Mouse (Mus musculus) adipocyte (in vitro differentiated cells): ENCODE results near the gene Pth2.
A peak's percentile ranks its signal among the peaks of the same experiment; 100 is the strongest.

Experiments
- DNase-seq: peaks from one replicate; pipeline ENCODE4 v3.0.0-alpha.2; 2016; ENCODE audit warnings: low spot score

Pth2 gene

GRCm38 (mm10) chr7:45174567-45175280, 6.1 kb upstream of the Pth2 start:
- no peak for DNase-seq

DNA sequence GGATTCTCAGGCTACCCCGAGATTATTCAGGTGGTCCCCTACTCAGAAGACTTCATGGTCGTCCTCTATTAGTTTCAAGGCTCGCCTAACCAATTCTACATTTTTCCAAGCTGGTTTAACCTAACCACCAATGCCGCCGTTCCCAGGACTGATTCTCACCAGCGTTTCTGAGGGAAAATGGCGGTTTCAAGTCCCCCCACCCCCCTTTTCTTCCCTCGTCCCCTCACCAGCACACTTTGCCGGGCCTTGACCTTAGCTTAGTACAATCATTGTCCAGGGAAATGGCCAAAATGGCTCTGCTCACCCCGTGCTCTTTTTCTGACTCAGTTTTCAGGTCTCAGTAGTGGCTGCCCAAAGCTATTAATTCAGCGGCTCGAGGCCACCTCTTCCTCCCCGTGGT, 5.4 kb upstream of the Pth2 start:
- no peak for DNase-seq

- no peak for DNase-seq
Observed at GRCm38 (mm10) chr7:45175929-45176328, 4.9 kb upstream of the Pth2 start.

DNA sequence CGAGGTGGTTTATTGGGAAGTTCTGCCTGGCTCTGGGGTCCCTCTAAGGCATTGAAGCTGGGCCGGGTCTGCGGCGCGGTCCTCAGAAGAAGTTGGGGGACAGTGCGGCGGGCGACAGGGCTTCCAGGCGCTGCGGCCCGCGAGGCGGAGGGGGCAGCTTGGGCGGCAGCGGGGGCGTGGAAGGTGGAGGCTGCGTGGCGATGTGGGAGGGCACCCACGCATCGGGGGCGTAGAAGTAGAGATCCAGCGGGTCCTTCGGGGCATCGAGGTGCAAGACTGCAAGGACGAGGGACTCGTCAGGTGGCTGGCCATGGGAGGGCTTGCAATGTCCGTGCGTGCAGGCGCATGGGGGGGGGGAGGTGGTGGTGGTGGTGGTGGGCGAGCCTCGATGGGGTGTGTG, 4.4 kb upstream of the Pth2 start:
- DNase-seq = no peak

DNA sequence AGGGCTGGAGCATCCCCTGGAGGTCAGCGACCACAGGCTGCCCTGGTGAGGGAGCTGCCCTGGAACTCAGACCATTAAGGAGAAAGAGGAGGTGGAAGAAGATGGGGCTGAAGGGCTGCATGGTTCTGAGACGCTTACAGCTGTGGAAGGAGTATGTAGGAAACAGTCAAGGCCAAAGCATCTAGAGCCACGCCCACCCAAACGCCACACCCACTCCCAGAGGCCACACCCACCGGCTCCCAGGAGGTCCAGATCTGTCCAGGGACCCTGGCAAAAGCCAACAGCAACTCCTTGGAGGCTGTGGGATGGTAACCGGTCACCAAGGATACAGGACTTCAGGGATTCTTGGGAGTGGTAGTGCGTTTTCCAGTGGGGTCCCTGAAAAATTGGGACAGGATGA, 2.2 kb upstream of the Pth2 start:
- no peak for DNase-seq

- no peak for DNase-seq
Observed at GRCm38 (mm10) chr7:45179469-45179868, 1.3 kb upstream of the Pth2 start, which contains the start of gene Gfy. Gene Gfy (minus strand): TSS chr7:45179569.

GRCm38 (mm10) chr7:45181540-45181939, 745 bp downstream of the Pth2 start:
- DNase-seq = no peak

DNA sequence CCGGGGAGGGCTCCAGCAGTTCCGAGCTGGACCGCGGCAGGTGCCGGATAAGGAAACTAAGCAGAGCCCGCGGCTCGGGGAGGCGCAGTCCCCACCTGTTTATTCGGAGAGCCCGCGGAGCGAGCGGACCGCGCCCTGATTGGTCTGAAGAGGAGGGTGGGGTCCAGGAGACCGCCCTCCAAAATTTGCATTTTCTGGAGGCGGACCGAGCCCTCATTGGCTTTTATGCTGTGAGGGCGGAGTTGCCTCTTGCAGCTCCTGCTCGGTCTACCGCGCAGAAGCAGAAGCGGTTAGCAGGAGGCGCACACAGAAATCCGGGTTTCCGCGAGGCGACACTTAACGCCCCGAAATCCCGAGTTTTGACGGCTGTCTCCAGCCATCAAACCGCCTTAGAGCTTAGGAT, 1.4 kb downstream of the Pth2 start:
- no peak for DNase-seq

GRCm38 (mm10) chr7:45182606-45183005, 1.8 kb downstream of the Pth2 start:
- no peak for DNase-seq

DNA sequence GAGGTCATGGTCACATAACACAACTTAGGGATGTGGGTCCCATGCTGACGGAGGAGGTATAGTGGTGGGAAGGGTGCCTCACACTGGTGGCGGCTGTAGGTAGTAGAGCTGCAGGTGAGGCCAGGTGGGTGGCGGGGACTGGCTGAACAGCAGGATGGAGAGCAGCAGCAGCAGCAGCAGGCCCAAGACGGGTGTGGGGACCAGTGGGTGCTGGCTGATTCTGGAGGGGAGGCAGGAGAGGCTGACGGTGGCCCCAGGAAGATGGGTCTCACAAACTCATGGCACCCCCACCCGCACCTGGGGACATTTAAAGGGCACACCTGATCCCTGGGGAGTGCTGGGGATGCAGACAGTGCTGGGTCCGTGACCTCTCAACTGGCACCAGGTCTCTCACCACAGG, 2.9 kb downstream of the Pth2 start:
- DNase-seq = no peak

DNA sequence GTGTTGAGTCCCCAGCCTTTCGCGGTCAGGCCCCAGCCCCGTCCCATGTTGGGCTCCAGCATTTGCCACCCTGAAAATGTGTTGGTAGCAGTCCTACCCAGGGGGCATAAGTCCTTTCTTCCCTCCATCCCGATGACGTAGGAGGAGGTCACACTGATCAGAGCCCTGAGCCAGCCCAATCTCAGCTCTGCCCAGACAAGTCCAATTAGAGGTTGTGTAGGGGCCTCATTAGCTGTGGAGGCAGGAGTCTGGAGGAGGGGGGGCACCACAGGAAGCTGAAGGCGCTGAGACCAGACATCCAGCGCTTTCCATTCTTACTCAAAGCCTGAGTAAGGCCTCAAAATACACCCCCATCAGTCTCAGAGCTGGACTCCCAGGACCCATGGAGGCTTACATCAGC, 5.1 kb downstream of the Pth2 start:
- DNase-seq = no peak

GRCm38 (mm10) chr7:45189600-45189999, 8.8 kb downstream of the Pth2 start:
- DNase-seq = no peak

- no peak for DNase-seq
Observed at GRCm38 (mm10) chr7:45190186-45190585, 9.4 kb downstream of the Pth2 start.

DNA sequence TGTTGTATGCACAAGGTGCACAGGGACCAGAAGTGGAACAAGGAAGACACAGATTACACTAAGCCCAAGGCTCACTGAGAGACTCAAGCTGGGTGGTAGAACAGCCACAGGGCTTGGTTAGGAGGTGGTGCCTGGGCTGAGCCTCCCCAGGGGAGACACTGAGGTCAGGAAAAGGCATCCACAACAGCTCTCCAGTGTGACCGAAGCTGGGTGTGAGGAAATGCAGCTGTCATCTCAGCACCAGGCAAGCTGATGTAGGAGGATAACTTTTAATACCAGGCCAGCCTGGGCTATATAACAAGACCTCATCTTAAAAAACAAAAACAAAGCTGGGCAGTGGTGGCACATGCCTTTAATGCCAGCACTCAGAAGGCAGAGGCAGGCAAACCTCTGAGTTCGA, 10.4 kb downstream of the Pth2 start:
- DNase-seq = no peak

DNA sequence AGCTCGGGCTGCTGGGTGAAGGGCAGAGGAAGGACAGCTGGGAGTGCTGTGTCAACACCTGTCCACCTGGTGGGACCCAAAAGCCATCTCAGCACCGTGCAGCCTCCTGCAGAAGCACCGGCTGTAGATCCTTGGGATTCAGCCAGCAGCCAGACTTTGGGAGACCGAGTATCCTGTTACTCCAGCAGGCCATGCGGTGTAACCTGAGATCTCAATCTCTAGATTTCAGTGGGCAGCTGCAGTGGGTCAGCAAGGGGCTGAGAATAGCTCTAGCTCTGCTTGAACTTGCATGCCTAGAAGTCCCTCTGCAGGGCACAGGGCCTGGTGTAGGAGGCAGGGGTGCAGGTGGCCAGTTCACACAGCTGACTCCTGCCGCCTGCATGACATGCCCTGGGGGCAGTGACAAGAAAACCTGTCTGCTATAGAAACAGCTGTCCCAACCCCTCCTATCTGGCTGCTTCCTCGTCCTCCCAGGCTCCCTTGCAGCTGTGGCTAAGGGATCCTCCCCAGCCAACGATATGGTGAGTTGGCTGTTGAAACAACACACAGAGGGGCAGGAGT, 11.1 kb downstream of the Pth2 start:
- DNase-seq = no peak

DNA sequence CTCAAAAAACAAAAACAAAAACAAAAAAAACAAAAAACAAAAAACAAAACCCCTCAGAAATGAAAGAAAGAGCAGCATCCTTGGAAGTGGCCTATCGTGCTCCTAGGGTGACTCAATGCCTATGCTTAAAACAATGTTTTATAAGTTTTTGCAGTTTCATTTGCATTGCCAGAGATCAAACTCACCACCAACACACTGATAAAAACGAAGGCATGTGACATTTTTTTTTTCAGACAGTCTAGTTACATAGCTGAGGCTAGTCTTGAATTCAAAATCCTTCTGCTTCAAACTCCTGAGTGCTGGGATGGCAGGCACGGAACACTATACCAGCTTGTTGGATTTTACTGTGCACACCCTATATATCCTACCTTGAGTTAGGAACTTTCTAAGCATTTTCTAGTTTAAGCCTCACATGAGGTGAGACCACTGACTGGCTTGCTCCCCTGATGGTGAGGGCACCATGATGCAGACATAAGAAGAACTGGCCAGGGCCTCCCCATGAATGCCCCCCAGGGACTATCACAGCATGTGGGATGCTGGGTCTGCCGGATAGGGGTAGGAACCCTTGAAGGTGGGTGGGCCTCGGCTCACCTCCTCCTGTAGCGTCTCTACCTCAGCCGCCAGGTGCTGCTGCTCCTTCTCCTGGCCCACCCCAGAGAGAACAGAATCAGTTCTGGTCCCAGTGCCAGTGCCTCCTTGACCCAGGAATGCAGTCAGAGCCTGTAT, 12.0 kb downstream of the Pth2 start:
- no peak for DNase-seq

DNA sequence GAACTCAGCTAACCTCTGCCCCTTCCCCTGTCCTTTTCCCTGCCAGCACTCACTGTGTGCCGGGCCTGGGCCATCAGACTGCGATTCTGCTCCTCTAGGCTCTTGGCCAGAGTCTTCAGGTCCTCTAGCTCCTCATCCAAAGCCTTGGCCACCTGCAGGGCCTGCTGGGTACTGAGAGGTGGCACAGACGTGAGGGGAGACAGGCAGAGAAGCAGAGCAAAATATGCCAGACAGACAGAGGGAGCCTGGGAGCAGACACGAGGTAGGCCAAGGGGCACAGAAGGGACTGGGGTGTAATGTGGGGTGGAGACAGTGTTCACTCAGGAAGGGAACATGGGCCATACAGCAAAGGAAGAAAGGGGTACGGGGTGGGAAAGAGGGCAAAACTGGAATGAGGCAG, 12.6 kb downstream of the Pth2 start:
- peak; percentile 8 for DNase-seq

- no peak for DNase-seq
Observed at GRCm38 (mm10) chr7:45193871-45194785, 13.3 kb downstream of the Pth2 start.

GRCm38 (mm10) chr7:45195341-45196175, 14.8 kb downstream of the Pth2 start:
- no peak for DNase-seq

DNA sequence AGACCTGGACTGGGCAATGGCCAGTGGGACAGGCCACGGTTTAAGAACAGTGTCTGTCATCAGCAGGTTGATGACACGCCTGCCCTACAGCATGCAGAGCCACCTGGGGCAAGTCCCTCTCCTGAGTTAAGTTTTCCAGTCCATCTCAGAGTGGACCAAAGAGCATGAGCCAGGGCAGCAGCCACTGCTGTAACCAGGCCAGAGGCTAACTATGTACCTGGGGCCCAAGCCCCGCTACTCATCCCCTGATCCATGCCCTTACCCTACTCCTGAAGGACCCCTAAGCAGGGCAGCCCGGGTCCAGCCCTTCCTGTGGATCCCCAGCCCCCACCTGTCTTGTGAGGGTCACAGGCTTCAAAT, 15.4 kb downstream of the Pth2 start:
- DNase-seq = no peak

- DNase-seq = no peak
Observed at GRCm38 (mm10) chr7:45196994-45197393, 16.2 kb downstream of the Pth2 start.

DNA sequence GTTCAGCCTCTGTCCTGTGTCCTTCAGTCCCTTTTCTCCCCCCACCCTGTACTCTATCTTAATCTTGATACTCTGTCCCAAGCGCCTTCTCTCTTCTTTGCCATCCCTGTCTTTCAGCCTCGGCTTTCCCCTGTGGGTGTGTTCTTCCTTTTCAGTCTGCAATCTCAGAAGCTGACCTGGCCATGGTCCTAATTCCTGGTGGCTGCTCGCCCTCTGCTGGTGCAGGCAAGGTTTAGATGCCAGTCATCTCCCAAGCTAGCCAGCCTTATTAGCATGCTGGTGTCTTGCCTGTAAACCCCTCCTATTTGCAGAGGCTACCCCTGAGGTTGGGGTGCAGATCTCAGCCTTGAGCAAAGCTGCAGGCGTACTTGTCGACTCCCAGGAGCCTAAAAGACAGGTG, 17.6 kb downstream of the Pth2 start:
- DNase-seq = peak; percentile 82
